Mouse (Mus musculus): ENCODE results near the gene Dhx35. TPM values are rescaled to one million over a fixed set of nuclear protein-coding genes. Genes with fewer than 3 reads are reported as not detected.

Dhx35 gene
- 4.7 and 5.5 TPM in 2 replicates for polyA plus RNA-seq (2015; fragmentation: Nextera tagmentation; extraction: Ambion mirVana)

GRCm38 (mm10) chr2:158794494-158795004 lies at the start of gene Dhx35:
Dhx35 (plus strand) TSS chr2:158794807.

GRCm38 (mm10) chr2:158767742-158768339 lies 26.8 kb upstream of the Dhx35 start, which contains the start of gene Fam83d:
Fam83d (plus strand) TSS chr2:158768093.

Other genes starting within 250 kb of the Dhx35 start
- gene Slc32a1, start 184.0 kb upstream of the Dhx35 start, polyA plus RNA-seq (2015; fragmentation: Nextera tagmentation; extraction: Ambion mirVana) = not detected in 2 replicates
- gene Actr5, start 169.9 kb upstream of the Dhx35 start, polyA plus RNA-seq (2015; fragmentation: Nextera tagmentation; extraction: Ambion mirVana) = 2.8 and 5.2 TPM in 2 replicates
- 4.0 and 4.1 TPM in 2 replicates for gene Ppp1r16b, start 129.4 kb upstream of the Dhx35 start, polyA plus RNA-seq (2015; fragmentation: Nextera tagmentation; extraction: Ambion mirVana)
- 10.2 and 12.3 TPM in 2 replicates for gene Fam83d, start 26.7 kb upstream of the Dhx35 start, polyA plus RNA-seq (2015; fragmentation: Nextera tagmentation; extraction: Ambion mirVana)